Mouse (Mus musculus) embryo, embryonic 11 days (tissue): ENCODE results near the gene D17H6S53E.
A peak's percentile ranks its signal among the peaks of the same experiment; 100 is the strongest.

ENCODE experiments used
- DNase-seq: peaks from one replicate; pipeline ENCODE4 v3.0.0-alpha.2; 2015

D17H6S53E gene

DNA sequence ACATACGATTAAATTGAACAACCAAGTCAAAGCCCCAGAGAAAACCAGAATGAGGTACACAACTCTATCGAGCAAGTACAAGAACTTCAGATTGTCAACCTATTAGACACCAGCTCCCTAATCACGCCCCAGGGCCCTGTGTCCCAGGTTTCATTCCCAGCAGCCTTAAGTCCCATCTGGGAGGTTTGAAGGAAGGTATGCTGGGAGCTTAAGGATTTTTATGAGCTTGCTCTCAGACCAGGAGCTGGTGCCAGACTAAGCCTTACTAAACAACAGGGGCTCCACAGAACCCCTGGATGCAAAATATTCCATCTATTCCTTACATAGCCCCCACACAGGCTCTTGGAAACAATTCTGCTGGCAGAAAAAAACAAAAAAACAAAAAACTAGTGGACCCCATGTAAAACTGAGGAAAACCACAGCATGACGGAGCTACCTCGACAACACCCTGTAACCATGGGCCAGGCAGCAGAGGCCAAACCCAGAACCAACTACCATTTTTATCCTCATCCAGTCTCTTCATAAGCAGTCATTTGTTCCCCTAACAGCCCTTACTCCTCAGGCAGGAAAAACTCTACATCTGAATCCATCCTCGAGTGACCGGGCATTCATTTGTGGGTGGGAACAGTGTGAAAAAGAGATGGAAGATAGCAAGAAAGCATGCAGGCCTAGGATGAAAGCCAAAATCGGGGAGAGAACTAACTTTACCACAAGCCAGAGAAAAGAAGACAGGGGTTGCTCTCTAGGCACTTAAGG, 37.3 kb downstream of the D17H6S53E start:
- no peak for DNase-seq

DNA sequence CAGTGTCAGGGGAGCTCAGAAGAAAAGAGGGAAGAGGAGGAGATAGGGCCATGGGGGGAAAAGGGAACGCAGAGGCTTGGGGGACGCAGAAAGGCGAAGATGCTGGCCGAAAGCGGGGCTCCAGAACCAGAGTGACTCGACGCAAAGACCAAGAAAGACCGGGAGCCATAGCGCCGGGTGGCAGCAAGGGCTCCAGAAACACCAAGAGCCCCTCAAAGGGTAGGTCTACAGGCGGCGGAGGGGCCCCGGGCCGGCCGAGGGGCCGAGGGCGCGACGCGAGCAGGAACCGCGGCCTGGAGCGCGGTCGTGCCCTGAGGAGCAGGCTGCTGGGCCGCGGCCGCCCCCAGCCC, 38.0 kb downstream of the D17H6S53E start:
- DNase-seq, result no peak

DNA sequence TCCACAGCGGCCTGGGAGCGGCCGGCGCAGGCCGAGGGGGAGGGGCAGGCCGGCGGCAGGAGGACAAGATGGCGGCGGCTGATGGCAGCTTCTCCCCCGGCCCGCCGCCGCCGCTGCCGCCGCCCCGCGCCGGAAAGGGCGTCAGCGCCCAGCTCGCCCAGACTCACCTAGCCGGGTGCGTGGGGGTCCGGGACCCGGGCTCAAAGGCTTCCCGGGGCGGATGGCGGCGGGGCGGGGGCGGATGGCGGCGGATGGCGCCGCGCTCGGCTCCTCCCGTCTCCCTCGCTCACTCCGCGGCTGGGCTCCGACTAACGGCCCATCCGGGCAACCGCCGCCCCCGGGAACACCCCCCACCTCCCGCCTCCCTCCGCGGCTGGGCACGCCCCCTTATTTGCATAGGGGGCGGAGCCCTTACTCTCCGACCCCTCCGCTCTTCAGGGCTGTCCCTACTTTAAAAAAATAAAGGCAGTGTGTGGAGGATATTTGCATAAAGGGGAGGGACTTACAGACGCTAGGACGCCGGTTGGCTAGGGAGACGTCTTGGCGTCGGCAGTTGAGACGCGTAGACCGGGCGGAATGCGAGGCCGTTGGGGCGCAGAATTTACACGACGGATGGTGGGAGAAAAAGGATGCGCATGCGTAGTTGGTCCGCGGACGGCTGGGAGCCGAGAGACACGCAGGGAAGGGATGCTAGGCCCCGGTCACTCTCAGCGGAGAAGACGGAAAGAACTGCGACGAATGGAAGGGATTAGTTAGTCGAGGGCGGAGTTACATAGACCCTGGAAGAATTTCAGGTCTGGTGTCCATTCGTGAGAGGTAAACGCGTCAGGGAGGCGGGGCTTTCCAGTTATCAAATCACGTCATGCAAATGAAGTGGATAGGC, 38.6 kb downstream of the D17H6S53E start, which contains the start of gene Prrc2a:
Gene Prrc2a, minus strand, starts transcription at position 330 of the 883 bp plus-strand sequence.
- DNase-seq, result peak; percentile 99

DNA sequence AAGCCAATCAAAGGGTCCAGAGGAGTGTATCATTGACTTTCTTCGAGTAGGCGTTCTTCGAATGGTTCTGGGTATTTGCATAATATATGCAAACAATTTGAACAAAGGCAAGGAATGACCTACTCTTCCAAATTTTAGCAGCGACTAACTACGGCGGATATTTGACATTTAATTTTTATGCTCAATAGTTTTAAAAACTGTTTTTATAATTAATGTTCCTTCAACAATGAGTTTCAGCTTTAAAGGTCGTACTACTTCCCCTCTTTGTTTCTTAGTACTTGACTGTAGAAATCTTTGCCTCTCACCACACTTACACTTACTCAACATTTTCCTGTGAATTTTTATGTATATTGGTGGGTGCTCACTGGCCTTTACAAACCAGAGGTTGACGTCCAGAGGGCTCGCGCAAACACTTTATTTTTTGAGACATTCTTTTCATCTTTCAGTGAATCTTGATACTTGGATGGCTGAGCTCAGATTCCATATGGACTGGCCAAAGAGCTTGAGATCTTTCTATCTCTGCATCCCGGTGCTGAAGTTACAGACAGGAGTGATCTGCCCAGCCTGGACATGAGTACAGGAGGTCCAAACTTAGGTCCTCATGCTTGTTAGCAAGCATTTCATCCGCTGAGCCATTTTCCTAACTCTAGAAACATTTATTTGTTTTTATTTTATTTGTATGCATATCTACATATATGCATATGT, 39.4 kb downstream of the D17H6S53E start:
- peak; percentile 31 for DNase-seq

DNA sequence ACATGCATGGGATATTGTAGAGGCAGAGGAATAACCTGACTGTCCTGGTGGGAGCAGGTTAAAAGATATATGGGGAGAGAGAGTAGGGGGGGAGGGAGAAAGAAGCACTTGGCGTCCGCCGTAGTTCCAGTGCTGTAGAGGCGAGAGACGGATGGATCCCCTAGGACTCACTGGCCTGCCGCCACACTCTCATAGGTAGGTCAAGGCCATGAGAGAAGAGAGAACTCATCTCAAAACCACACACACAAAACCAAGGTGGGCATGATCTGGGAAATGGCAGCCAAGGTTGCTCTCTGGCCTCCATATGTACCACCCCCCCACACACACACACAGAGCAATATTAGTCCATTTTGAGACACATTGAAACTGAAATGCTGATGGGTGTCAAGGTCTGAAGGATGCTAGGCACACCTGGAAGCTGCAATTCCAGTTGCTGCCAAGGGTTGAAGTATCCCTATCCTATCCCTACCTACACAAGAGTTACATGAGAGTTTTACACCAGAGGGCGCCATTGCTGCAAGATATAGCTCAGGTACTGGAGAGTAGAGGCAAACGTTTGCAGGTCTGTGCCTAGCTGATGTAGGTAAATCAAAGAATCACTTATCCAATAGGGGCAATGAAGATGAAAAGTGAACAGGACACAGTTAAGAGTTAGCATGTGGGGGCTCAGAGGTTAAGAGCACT, 40.3 kb downstream of the D17H6S53E start:
- peak; percentile 81 for DNase-seq

DNA sequence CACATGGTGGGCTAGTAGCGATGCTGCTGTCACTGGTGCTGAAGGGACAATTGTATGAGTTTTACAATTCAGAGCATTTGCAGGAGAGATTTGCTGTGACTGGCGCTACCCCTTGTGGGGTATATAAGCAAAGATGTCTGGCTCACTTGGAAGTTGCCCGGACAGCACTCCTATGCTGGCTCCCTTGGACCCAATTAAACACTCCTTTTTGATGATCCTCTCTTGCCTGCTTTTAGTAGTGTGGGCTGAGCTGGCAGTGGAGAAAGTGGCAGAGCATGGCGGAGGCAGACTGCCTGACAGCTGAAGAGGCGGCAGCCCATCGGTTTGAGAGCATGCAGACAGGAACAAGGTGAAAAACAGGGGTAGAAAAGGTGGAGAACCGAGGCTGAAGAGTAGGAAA, 41.6 kb downstream of the D17H6S53E start:
- DNase-seq, result no peak

DNA sequence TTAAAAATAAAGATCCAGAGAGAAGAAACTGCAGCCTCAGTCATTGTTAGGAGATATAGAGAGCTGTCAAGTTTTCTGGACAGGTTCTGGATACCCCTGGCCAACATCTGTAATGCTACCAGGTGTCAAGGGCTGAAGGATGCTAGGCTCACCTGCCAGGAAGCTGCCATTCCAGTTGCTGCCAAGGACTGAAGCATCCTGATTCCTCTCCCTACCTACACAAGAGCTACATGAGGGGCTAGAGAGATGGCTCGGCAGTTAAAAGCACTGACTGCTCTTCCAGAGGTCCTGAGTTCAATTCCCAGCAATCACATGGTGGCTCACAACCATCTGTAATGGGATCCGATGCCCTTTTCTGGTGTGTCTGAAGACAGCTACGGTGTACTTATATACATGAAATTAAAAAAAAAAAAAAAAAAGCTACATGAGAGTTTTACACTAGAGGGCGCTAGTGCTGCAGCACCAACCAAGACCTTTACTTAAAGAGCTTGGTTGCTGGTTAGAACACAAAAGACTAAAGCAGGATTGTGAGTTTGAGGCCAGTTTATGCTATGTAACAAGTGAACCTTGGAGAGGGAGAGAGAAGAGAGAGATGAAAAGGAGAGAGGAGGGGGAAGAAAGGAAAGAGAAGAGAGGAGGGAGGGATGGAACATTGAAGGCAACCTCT, 42.5 kb downstream of the D17H6S53E start:
- DNase-seq, result peak; percentile 87

DNA sequence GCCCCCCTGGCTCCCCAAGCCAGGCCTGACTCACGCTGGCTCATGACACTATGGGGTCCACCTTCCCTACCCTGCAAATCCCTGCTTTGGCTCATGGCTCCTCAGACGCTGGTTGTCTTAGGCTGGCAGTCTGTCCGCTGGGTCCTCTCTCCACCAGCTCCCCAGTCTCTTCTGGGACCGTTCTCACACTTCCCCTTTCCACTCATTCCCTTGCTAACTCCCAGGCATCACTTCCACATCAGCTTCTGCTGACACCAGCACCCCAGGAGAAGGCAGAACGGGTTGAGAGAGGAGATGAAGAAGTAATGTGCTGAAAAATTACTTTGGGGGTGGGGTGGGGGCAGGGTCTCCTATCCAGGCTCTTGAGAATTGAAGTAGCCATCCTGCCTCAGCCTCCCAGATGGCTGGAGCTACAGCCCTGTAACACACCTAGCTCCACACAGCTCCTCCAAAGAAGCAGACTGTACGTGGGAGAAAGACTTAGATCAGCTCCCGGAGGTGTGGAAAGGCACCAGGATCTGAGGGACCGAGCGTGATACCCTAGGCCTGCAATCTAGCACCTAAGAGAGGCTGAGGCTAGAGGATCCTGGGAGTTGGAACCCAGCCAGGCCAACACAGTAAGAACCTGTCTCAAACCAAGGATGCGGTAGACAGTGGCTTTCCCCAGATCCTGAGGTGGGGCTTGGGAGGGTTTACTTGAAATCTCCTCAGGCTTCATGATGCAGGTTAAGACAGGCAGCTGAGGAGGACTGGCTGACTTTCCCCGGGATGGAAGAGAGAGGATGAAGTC, 46.5 kb downstream of the D17H6S53E start:
- DNase-seq, result no peak

DNA sequence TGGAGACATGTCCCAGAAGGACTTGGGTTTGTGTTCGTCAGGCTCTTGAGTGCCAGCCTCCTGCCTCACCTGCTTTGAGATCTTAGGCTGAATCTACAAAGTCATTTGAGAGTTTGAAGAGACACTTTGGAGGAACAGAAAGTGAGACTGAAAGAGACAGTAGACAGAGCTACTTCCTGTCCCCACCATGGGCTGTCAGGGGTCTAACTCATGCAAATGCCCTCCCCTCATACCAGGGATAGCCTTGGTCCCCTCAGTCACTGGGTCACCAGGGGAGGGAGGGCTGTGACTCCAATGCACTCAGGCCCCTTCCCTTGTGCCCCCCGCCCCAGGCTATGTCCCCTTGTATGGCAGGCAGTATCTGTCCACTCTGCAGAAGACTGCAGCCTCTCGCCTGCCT, 47.2 kb downstream of the D17H6S53E start:
- DNase-seq, result no peak

DNA sequence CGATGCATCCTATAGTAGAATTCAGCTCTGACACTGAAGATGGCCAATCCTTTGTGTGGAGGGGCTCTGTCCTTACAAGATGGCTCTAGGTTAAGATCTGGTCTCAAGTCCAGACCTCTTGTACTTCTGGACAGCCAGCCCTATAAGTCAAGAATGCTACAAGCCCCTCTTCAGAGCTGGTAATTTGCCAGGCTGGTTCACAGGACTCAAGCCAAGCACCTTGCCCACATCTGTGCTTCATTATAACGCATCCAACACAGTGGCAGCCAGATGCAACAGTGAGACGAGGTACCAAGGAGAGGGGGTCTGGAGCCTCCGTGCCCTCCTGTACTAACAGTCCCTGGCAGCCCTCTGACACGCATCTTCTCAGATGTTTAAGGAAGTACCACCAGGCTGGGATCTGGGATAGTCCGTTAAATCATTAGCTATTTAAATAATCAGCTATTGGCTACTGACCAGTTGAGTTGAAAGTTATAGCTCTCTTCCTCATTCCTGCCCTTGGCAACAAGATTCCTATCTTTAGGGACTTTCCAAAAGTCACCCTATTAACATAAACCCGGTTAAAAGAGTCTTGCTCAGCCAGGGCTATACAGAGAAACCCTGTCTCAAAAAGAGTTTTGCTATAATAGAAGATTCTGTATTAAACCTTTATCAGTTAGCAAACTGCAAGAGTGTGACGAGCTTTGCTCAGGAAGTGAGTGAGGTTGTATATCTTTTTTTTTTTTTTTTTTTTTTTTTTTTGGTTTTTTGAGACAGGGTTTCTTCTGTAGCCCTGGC, 48.2 kb downstream of the D17H6S53E start:
- DNase-seq, result no peak

DNA sequence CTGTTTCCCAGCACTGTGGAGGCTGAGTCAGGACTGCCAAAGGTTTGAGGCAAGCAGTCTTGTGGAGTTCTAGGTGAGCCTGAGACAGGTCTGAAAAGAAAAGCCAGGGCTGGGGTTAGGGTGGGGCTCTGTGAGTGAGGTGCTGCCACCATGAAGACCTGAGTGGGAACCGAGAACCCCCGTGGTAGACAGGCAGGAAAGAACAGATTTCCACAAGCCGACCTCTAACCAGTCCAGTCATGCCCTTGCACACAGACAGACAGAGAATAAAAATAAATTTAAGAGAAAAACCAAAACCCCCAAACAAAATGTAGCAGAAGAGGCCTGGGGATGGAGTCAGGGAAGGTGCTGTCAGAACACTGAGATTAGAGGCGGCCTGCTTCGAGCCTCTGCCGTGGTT, 49.2 kb downstream of the D17H6S53E start:
- no peak for DNase-seq

DNA sequence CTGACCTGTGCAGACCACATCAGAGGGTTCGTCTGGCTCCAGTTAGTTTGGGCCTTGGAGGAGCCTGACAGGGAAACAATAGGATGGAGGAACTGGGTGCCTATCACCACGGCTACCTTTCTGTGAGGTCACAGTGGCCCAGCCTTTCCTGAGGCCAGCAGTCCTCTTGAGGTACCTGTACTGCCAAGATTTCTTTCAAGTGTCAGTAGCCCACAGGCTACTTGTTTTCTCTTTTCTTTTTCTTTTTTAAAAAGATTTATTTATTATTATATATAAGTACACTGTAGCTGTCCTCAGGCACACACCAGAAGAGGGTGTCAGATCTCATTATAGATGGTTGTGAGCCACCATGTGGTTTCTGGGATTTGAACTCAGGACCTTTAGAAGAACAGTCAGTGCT, 49.8 kb downstream of the D17H6S53E start, which contains the start of gene Aif1:
Gene Aif1, minus strand, starts transcription at position 101 of the 400 bp plus-strand sequence.
- no peak for DNase-seq
